In the genomic region with DNA sequence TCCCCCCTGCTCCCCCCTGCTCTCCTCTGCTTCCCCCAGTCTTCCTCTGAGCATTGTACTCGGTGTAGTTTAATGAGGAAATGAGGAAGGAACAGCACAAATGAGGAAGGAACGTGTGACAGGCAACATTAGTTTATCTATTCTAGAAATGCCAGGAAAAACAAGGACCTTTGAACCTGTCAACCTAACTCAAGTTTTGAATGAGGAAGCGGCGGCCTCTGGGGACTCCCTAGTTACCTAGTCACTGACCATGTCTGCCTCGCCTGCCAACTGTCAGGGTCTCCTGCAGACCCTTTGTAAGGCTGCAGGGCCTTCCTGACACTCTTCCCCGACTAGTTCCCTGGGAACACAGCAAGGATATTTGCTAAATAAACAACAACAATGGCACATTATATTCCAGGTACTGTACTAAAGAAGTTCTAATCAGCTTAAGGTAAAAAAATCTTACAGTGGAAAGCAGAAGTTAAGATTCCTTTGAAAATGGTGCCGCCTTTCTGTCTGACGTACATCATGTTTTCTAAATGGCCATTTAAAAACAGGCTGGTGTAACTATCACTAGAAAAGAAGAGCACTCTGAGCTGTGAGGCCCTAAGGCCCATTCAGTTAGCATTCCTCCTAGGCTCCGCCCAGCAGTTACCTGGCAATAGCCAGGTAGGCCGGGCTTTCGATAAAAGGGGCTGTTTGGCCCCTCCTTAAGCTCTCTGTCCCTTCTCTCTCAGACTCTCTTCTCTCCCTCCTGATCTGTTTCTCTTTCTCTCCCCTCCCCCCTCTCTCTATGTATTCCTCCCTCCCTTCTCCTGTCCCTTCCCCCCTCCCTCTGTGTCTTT, we compare ENCODE assay signal across 7 mouse cellular contexts. TPM values are rescaled to one million over a fixed set of nuclear protein-coding genes. Genes with fewer than 3 reads are reported as not detected.
DNase-seq lines count a peak whose midpoint lies in the region; ATAC-seq and TF ChIP-seq lines count a peak whose summit lies in the region.

No protein-coding gene starts in this region.

- no peak for TF ChIP-seq POLR2A in brain, embryonic 14.5 days (IDR thresholded peaks at IDR 0.05; ENCODE audit: borderline replicate concordance, extremely low read depth, insufficient read depth, insufficient read length, poor library complexity, severe bottlenecking)

- no peak overlapping the region for H3K27ac ChIP-seq in gastrocnemius, adult 2 months

- no peak for TF ChIP-seq CTCF in brain, embryonic 14.5 days (IDR thresholded peaks at IDR 0.05; ENCODE audit: borderline replicate concordance, extremely low read depth, insufficient read depth, insufficient read length)
- no peak for TF ChIP-seq CTCF in gastrocnemius, adult 2 months (IDR thresholded peaks at IDR 0.05)

- H3K4me3 ChIP-seq in gastrocnemius, adult 2 months = no peak overlapping the region

- DNase-seq in B cell, adult 2 months = peak; percentile 79 to 80
- peak; percentile 26 for DNase-seq in brain, embryonic 14.5 days (ENCODE audit: low read depth)
- peak; percentile 54 to 60 for DNase-seq in kidney, adult 8-10 months
- no peak for DNase-seq in gastrocnemius, postnatal 25 days
- no peak for DNase-seq in gastrocnemius, adult 2 months
- DNase-seq in ovary, adult 18-20 months (ENCODE audit: low spot score) = no peak

- ATAC-seq in megakaryocyte, adult 5-6 weeks (ENCODE audit: poor library complexity, severe bottlenecking) = peak; percentile 89

- intact Hi-C loops in gastrocnemius, adult 2 months (cut with DNase I) = no loop called here

RNA-seq across cellular contexts. Expression of a gene that starts 39.0 kb away (rescaled TPM):
- polyA plus RNA-seq in brain, embryonic 14.5 days (2012; rRNA removed) = 10.1 and 12.3 TPM in 2 replicates
- total RNA-seq in megakaryocyte, adult 5-6 weeks (2015) = 37.2 and 42.4 TPM in 2 replicates
- total RNA-seq in megakaryocyte, adult 5-6 weeks (2017) = 43.1 and 50.8 TPM in 2 replicates
- total RNA-seq in gastrocnemius, postnatal 25 days (2021) = 10 to 100 TPM in 1 of 2 experiments, 1 to 10 TPM in 1; 9.1 to 10.8 TPM
- 1 to 10 TPM; 8.6 to 9.2 TPM for total RNA-seq in gastrocnemius, adult 2 months (2021)

Comparison
In these comparisons a context has a peak if more than half of its experiments do, and no peak if none do; other contexts are left out.
1. DNase-seq: peak in B cell, adult 2 months (2 of 2), brain, embryonic 14.5 days (single experiment) and kidney, adult 8-10 months (2 of 2); none in gastrocnemius, postnatal 25 days (single experiment), gastrocnemius, adult 2 months (single experiment) and ovary, adult 18-20 months (single experiment).